ENCODE assay signal across 8 mouse cellular contexts in genomic region chr1:180768334-180769168, GRCm38 (mm10). TPM values are rescaled to one million over a fixed set of nuclear protein-coding genes. Genes with fewer than 3 reads are reported as not detected.
DNase-seq lines count a peak whose midpoint lies in the region; ATAC-seq lines count a peak whose summit lies in the region.

No protein-coding gene starts in this region.

- DNase-seq in adrenal gland, adult 18-20 months (ENCODE audit: low spot score in 2 of 2), result peak; percentile 80 to 81
- peak; percentile 82 for DNase-seq in embryo, embryonic 10 days (ENCODE audit: low spot score)
- peak; percentile 72 for DNase-seq in gastrocnemius, postnatal 25 days
- peak; percentile 55 to 70 for DNase-seq in left cerebral cortex, postnatal 14 days (ENCODE audit: low spot score in 2 of 2)
- peak; percentile 74 to 75 for DNase-seq in right cerebral cortex, postnatal 10 days (ENCODE audit: low spot score in 2 of 2)
- DNase-seq in urinary bladder, postnatal 25 days (ENCODE audit: low spot score), result peak; percentile 77

- ATAC-seq in inflammation-experienced regulatory T-cells, adult 6 months, result peak; percentile 69
- peak; percentile 73 for ATAC-seq in megakaryocyte progenitor cell, adult 5-6 weeks (replicated peaks; ENCODE audit: poor library complexity)

- intact Hi-C loops in left cerebral cortex, postnatal 14 days (cut with DNase I), result loop anchor here (10.0 kb wide), 1 partner anchor 504 kb away; the partner anchor contains the start of gene Psen2

RNA-seq across cellular contexts. Expression of gene Acbd3, which starts 42.7 kb away (rescaled TPM):
- total RNA-seq in adrenal gland, adult 18-20 months (2021), result 10 to 100 TPM; 50.4 to 54.0 TPM
- 10 to 100 TPM; 12.2 to 12.9 TPM for total RNA-seq in gastrocnemius, postnatal 25 days (2021)
- polyA plus RNA-seq in inflammation-experienced regulatory T-cells, adult 6 months (2017; shearing (Covaris generic)), result 10 to 100 TPM; 10.9 to 14.4 (median 14.0) TPM
- 10 to 100 TPM; 29.0 to 30.2 TPM for total RNA-seq in left cerebral cortex, postnatal 14 days (2021)
- 23.9 and 27.3 TPM in 2 replicates for total RNA-seq in megakaryocyte progenitor cell, adult 5-6 weeks (2015)
- total RNA-seq in megakaryocyte progenitor cell, adult 5-6 weeks (2017), result 43.0 and 46.5 TPM in 2 replicates

RNA-seq across cellular contexts. Expression of gene H3f3a, which starts 45.2 kb away (rescaled TPM):
- total RNA-seq in adrenal gland, adult 18-20 months (2021), result 100 to 1,000 TPM; 557 to 688 TPM
- 100 to 1,000 TPM; 350 to 362 TPM for total RNA-seq in gastrocnemius, postnatal 25 days (2021)
- polyA plus RNA-seq in inflammation-experienced regulatory T-cells, adult 6 months (2017; shearing (Covaris generic)), result 100 to 1,000 TPM; 553 to 843 (median 762) TPM
- 100 to 1,000 TPM; 361 to 401 TPM for total RNA-seq in left cerebral cortex, postnatal 14 days (2021)
- 1,870 and 2,095 TPM in 2 replicates for total RNA-seq in megakaryocyte progenitor cell, adult 5-6 weeks (2015)
- total RNA-seq in megakaryocyte progenitor cell, adult 5-6 weeks (2017), result 1,724 and 1,809 TPM in 2 replicates

Comparison
In these comparisons a context has a peak if more than half of its experiments do, and no peak if none do; other contexts are left out.
1. Peak in every context shown above with its lines: DNase-seq and ATAC-seq.